Mouse (Mus musculus): Measurements from ENCODE around the gene Adgrg5.

The Adgrg5 gene

DNA sequence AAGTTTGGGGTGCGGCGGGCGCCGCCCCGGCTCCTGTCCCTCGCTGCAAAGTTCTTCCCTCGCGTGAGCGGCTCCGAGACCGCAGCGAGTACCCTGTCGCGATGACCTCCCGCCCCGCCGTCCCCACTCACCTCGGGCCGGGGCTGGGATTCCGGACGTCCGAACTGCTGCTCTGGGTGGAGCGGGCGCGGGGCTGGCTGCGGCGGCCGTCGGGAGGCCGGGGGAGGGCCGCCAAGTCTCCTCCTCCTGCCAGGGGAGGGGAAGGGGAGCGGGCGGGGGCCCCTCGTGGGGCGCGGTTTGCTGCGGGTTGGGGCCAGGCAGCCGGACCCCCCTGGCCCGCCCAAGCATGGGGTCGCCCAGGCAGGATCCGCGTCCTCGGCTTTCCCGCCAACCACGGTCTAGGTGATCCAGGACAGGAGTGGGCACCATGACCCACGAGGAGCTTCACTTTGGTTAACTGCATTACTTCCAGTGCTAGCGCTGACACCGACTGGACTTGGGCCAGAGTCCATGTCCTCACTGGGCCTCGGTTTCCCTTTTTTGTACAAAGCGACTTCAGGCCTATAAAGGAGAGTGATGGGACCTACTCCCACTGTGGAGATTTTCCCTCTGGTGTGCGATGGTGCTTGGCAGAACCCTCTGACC is 5.5 kb upstream of the Adgrg5 start, which contains the start of gene Ccdc102a:
Gene Ccdc102a (minus strand): TSS at position 248 of the 645 bp plus-strand sequence.
- peak; percentile 50 for DNase-seq (ENCODE audit: low read depth)

DNA sequence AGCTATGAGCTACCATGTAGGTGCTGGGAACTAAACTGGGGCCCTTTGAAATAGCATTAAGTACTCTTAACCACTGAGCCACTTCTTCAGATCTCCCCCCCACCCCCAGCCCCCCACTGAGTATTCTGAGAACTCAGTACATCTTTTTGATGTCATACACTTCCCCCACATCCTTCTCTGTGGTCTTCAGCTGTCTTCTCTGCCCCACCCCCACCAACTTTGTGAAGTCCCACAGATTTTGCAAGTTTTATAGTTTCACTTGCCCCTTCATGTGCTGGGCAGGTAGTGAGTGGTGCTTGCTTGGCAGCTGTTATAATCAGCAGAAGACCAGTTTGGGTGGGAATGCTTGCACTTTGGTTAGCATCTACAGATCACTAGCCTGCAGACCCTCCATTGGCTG is 4.2 kb upstream of the Adgrg5 start:
- peak; percentile 65 for DNase-seq (ENCODE audit: low read depth)

DNA sequence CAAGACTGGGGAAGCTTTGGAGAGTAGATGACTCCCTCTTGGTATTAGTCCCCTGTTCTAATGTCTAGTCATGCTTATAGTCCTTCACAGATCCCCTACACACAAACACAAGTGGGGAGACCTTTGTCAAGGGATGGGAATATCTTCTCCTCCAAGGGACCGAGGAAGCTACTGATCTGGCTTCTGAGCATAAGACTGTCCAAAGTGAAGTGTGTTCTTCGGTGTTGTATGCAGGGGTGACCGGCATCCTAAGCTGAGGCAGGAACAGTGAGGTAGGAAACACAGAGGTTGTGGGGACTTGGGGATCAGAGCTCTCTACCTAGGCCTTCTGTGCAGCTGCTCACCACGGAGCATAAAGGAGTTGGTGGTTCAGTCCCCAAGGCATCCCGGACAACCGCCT is 1.3 kb upstream of the Adgrg5 start:
- DNase-seq (ENCODE audit: low read depth): no peak

DNA sequence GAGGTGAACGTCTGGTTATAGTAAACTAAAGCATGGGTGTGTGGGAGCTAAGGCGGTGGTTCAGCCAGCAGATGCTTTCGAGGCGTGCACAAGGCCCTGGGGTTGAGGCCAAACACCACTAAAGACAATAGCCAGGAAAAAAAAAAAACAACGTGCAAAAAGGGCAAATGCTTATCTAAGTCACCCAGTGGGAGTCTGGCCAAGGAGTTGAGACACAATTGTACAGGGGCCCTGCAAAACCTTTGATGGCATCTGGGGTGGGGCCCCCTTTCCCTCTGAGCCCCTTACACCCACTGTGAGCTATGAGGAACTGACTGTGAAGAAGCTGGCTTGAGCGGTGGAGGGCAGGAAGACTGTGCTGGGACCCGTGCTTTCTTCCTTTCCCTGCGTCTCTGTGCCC is 892 bp upstream of the Adgrg5 start:
- DNase-seq (ENCODE audit: low read depth): no peak

DNA sequence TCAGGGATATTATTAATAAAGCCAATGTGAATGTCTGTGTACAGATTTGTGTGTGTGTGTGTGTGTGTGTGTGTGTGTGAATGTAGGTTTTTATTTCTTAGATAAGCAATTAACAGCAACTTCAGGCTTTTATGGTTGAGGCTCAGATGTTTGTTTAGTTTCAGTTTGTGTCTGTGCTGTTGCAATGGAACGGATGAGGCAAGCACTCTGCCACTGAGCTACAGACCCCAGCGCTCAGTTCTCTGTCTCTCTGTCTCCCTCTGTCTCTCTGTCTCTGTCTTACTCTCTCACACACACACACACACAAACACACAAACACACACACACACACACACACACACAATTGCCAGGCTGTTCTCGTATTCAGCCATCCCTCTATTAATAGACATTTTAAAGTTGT is 4.7 kb downstream of the Adgrg5 start:
- DNase-seq (ENCODE audit: low read depth): no peak

DNA sequence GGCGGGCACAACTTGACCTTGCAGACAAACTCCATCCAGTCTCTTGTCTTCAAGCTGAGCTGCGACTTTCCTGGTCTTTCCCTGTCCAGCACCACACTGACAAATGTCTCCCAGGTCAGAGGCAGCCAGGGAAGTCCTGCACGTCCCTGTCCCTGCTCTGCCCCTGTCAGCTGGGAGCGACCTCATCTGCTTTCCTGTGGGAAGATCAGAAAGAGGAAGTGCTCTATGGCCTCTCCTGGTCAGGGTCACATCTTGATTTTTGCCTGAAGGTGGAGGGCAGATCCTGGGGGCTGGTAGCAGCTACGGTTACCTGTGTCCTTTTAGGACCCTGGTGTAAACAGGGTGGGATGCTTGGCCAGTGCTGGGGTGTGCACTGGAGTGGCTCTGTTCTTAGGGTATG is 10.4 kb downstream of the Adgrg5 start:
- DNase-seq (ENCODE audit: low read depth): no peak

DNA sequence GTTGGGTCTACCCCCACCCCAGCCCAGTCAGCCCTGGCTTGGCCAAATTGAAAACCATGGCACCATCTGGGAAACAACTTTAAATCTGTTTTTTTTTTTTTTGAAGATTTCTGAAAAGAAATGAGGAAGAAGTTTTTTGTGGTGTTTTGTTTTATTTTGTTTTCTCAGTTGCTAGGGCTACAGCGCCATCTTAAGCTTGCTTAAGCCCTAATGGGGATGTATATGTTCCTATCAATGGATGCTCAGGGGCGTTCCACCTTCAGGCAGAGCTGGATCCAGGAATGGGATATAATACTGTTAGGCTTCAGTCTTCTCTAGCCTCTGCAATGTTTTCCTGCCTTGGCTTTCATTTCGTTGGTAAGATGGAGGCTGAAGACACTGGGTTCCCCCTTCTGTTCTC is 11.7 kb downstream of the Adgrg5 start:
- no peak for DNase-seq (ENCODE audit: low read depth)

DNA sequence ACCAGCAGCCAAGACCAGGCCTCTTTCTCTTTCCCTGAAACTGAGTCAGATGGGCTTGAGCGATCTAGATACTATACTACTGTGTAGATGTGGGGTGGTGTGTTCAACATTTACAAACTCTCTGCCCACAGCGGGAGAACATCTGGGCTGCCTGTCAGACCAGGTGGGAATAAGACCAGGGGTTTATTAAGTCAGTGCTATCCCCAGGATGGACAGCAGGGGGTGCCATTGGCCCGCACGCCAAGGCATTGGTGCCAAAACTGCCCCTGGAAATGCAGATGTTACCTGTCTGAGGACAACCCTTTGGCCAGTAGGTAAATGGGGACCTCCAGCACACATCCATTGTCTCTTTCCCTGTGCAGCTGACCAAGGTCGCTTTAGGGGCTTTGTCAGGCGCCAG is 19.1 kb downstream of the Adgrg5 start:
- peak; percentile 72 for DNase-seq (ENCODE audit: low read depth)

DNA sequence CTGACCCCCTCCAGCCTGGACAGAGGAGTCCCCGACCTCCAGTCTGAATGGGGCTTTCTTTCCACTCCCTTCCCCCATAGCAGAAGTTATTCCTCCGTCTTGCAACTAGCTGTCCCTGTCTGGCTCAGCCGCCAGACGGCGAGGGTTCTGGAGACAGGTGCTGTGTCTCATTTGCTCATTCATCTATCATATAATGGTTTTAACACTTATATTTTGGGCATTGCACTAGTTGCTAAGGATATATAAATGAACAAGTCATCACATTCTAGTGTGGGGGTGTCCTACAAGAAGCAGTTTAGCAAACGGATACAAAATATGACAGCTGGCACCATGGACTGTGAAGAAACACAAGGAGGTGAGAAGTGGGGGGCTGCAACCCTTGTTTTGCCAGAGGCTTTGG is 21.7 kb downstream of the Adgrg5 start:
- no peak for DNase-seq (ENCODE audit: low read depth)

DNA sequence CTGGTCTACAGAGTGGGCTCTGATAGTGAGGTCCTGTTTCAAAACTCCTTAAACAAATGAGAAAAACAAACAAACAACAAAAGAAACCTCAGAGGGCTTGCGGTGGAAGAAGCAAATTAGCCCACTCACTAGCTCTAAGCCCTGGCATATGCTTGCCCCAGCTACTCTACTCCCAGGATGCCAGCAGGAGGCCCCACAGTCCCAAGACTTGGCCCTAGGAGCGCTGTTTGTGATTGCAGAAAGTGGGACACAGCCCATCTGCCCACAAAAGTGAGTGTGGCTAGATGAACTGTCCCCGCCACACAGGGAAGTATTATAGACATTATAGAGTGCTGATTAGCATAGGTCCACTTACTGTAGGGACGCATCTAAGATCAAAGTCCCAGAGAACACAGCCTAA is 24.9 kb downstream of the Adgrg5 start:
- no peak for DNase-seq (ENCODE audit: low read depth)

DNA sequence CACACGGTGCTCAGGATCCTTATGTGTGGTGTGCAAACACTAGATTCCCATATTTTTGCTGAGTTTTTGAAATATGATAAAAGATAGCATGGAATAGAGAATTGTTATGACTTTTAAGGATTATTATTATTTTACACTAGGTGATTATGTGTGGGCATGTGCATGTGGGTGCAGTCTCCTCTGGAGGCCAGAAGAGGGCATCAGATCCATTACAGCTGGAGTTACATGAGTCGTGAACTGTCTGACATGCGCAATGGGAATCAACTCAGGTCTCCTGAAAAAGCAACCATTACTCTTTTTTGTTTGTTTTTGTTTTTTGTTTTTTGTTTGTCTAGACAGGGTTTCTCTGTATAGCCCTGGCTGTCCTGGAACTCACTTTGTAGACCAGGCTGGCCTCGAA is 25.5 kb downstream of the Adgrg5 start:
- DNase-seq (ENCODE audit: low read depth): no peak

DNA sequence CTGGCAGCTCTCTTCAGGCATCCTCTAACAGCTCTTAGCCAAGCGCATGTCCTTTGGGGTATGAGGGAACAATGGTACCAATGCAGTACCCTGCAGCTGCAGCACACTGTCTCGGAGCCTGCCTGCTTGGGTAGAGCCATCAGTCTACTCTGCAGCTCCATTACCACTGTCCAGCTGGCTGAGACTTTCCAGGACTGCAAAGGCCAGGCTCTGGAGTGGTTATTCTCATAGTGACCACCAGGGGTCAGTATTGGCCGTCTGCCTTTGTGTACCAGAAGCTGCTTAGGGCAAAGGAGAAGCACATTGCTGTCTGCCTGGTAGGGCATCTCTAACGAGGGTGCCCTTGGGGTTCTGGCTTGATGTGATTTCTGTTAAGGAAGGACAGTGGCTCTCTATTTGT is 26.6 kb downstream of the Adgrg5 start:
- DNase-seq (ENCODE audit: low read depth): peak; percentile 78

DNA sequence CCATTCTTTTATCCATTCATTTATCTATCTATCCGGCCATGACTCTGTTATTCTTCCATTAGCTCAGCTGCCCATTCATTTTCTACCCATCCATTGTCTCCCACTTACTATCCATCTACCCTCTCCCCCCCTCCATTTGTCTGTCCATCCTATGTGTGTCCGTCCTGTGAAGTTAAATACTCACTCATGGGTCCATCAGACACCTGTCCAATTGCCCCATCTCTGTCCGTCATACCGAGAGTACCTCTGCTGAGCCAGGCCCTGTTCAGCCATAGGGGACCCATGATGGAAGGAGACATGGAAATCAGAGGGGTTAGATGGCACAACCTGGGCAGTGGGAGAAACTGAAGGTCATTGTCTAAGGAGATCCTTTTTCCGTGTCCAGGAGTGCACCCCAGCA is 27.0 kb downstream of the Adgrg5 start:
- DNase-seq (ENCODE audit: low read depth): no peak

DNA sequence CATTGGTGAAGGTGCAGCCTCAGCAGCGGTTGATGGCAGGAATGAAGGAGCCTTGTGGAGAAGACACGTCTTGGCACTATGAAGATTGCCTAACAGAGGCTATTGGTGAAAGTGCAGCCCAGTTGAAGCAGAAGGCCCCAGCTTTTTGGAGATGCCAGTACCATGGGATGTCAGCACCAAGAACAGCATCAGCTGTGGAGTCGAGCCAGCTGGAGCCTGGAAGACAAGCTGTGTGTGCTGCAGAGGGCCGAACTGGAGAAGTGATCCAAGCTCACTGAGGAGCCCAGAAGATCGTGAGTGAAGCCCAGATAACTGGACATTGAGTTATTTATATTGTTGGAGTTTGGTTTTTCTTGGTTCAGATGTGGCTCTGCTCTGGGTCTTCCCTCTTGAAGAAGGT is 28.6 kb downstream of the Adgrg5 start:
- DNase-seq (ENCODE audit: low read depth): no peak

DNA sequence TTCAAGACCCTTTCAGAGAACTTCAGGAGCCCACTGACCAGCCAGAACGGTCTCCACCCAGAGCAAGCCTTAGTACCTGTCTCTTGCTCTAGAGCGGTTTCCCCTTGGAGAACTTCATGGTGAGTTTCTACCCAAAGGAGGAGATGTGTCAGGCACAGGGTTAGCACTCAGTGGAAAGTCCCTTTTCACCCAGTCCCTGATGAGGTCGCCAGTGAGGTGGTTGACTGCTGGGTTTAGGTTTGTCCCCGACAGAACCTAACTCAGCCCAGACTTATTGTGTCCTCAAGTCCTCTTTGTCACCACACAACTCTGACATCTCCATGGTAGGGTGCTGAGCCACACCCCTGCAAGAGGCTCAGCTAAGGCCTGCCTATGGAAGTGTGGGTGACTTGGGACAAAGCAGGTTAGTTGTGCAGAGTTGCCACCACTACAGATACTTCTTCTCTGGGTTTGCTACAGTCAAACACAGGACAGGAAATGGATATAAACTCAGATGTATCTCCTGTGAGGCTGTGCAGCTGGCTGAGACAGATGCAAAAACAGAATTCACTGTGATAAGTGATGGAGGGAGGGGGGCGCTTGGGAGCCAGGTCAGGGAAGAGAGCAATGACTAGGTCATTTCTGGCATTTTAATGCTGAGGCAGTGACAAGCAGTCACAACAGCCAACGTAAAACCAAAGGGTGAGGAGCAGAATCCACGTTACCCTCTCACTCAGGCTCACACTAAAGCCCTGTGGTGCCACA is 30.3 kb downstream of the Adgrg5 start:
- peak; percentile 37 for DNase-seq (ENCODE audit: low read depth)

DNA sequence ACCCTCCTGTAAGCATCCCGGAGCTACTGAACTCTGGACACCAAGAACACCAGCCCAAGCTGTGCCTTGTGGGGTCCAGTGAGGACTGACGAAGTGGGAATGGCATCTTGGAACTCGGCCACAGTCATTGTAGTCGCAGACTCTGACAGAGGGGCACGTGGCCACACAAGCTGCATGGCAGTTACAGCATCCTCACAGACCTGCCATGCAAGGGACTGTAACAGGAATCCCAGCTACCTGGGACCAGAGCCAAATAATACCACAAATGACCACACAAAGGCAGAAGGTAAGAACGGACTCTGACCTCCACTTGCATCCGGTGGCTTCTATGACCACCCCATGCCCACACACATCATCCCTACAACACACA is 30.9 kb downstream of the Adgrg5 start:
- no peak for DNase-seq (ENCODE audit: low read depth)

DNA sequence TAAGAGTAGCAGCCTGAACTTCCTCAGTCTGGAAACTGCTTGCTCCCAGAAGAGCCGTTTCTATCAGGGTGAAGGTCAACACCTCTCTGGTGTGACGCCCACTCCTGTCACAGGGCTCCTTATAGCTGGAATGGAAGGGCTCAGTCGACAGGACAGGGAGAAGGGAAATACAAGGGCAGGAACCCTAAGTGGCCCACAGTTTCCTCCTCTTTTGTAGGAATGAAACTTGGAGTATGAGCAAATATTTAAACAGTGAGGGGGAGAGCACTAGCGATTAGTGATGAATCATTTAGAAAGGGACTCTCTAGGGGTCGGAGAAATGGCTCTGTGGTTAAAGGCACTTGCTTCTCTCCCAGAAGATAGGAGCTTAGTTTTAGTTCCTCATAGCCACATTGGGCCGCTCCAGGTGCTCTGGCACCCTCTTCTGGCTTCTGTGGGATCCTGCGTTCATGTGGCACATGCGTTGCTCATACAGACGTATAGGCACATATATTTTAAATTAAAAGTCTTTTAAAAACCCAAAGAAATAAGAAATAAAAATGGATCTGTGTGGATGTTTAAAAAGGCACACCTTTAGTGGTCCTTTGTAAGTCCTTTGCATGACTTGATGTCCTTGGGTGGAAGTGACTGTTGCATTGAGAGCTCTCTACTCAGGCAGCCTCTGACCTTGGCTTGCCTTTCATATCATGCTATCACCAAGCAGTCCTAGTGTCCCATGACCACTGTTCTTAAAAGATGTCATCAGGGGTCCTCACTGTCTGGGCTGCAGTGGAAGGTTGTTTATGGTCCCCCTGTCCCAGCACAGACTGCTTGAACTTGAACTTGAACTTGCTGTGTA is 31.6 kb downstream of the Adgrg5 start:
- peak; percentile 55 for DNase-seq (ENCODE audit: low read depth)

DNA sequence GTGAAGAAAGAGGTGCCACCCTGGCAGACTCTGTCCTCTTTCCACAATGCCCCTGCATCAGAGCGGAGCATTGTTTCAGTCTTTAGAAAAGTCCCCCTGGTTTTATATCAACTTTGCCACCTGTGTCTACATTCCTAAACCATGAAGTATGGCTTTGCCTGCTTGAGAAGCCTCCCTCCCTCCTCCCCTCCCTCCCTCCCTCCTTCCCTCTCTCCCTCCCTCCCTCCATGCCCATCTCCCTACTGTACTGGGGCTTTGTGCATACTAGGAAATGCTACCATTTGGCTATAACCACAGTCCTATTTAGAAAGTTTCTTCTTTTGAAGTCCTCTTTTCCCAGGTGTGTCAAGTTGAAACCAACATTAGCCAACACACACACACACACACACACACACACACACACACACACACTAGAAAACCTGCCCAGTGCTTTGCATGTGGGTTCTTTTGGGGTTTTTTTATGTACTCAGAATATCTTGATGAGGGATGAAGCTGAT is 32.6 kb downstream of the Adgrg5 start:
- peak; percentile 22 for DNase-seq (ENCODE audit: low read depth)

DNA sequence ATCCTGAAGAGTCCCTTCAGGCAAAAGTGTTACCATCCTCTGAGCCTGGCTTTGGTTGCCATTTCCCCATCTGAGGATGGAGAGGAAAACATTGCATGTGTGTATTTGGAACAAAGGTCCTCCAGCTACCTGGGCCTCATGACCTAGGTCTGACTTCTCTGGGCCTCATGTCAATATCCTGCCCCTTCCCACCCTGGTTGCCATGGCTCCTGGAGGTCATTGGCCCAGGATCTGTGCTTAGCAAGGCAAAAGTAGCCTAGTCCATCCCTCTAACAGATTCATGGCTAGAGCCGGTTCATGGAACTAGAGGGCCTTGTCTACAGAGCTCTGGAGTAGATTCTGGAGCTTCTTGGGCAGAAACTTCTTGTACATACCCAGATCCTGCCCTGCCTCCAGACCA is 38.7 kb downstream of the Adgrg5 start:
- DNase-seq (ENCODE audit: low read depth): no peak

DNA sequence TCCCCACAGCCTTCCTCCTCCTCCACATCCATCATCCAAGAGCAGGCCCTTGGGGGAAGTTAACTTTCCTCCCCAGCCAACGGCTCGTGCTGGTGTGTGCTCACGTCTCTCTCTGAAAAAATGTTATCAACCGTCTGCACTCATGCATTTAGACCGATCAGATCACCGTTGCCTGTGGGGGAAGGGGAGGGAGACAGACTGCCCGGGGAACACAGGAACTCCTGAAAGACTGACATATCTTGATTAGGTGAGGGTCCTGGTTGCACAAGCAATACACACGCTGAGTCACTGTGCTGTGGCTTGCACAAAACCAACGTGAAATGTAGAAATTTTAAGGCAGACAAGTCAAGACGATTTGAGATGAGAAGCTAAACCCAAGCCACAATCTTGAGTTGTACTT is 41.3 kb downstream of the Adgrg5 start:
- no peak for DNase-seq (ENCODE audit: low read depth)

DNA sequence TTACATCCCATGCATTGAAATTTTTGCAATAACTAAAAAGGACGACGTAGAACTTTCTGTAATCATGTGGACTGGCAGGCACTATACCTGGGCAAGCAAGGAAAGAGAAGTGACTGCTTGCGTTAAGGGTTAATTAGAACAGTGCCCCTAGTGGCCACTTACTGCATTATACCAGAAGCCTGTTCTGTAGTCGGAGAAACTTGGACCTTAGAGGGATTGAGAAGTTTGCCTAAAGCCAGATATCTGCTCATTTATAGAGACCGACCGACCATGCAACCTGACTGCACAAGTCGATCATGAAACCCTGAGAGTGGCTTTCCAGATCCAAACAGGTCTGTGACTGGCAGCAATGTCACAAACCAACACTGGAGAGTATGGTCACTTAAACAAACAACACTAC is 43.1 kb downstream of the Adgrg5 start:
- DNase-seq (ENCODE audit: low read depth): peak; percentile 76

DNA sequence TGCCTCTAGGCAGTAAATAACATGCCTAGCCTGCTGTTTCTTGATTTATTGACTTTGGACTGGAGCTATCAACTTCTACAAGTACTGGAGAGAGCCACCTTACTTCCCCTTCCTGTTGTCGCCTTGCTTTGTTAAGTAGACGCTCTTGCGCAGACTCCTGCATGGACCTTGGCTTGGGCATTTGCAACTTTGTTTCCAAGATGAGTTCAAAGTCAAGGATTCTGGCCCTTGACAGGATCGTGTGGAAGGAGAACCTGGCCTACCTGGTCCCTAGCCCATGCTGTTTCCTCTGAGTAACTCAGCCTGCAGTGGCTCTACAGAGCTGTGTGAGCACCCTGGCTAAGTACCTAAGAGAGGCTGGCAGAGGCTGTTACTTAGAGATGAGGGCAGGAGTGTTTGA is 43.6 kb downstream of the Adgrg5 start:
- DNase-seq (ENCODE audit: low read depth): no peak

DNA sequence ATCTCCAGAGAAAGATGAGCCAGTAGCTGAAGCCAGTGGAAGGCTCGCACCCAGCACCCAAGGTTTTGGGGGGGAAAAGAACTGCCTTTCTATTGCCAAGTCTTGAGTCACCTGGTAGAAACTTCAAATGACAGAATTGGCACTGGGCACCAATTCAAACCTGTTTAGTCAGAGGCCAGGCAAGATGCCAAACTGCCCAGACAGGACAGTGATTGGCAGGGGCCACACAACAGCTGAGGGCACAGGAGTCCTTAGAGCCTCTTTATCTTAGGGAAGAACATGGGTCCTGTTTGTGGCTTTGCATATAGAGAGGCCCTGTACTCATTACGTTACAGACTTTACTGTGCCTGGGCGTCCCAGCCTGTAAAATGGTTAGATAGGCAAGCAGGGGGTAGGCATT is 44.1 kb downstream of the Adgrg5 start:
- DNase-seq (ENCODE audit: low read depth): no peak
